Mouse (Mus musculus) large intestine, adult 2 months (tissue): ENCODE results near the gene St8sia2. TPM values are rescaled to one million over a fixed set of nuclear protein-coding genes. Genes with fewer than 3 reads are reported as not detected.

ENCODE experiments used
- DNase-seq: peaks from one replicate; pipeline ENCODE4 v3.0.0-alpha.2; 2012; ENCODE audit warnings: low read depth, low spot score
- WGBS: fragments of 180-500 bp; shearing (Covaris S2); methylation state at CpG from one replicate; pipeline ENCODE4 v1.1.7; 2018; 5-methylcytosine and 5-hydroxymethylcytosine counted together
- polyA plus RNA-seq: library from polyadenylated mRNA; depleted of rRNA; stranded (reverse); fragments of >200 nt; gene quantifications from 2 replicates; pipeline ENCODE4 v1.2.3, GENCODE M21; 2012; rRNA removed

The St8sia2 gene
- polyA plus RNA-seq: 0.07 and 0.22 TPM in 2 replicates

GRCm38 (mm10) chr7:74013601-74014175 lies at the start of gene St8sia2:
TSS of gene St8sia2 (minus strand) at chr7:74013690.
- no peak for DNase-seq
- 1% methylated on average over 41 of the region's 42 CpGs for WGBS

DNA sequence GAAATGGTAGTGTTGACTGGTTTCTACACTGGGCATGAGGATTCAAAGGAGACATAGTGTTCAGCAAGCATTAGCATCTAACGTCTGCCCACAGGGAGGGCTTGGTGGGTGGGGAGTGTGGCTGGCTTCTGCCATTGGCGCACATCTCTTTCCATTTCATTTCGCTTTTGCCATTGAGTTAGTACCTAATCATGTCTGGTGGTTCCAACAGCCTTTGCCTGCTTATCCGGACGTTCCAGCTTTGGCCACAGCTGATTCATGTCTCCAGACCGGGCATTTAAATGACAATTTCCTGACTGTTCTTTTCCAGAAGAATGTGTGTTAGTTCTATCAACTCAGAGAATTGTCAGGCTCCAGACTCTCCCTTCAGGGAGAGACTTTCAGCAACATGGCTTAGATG lies 47.6 kb upstream of the St8sia2 start:
- WGBS: 88% methylated on average over 6 of the region's 6 CpGs
- no peak for DNase-seq

DNA sequence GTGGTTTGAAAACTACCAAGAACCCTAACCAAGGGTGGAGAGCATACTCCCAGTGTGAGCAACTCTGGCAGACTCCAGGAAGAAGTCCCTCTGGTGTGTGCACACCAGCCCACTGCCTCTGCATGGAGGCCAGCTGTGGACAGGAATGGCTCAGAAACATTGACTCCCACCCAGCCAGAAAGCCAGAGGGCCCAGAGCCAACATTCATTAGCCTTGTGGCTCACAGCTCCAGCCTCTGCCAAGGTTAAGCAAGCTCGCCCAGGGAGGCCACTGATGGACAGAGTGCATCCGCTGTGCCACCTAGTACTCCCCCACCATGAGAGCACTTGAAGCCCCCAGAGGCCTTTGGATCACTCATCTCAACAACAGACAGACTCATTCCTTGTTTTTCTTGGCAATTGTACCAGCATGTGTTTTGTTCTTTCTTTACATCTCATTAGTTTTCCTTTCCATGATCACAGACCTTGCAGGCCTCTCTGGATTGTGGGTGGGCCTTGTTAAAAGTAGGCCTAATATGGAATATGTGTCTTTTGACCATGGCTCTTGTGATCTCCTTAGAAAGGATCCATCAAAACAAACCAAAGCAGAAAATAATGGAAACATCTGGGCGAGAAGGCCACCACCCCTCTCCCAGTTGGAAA lies 46.9 kb upstream of the St8sia2 start:
- DNase-seq: no peak
- WGBS: 84% methylated on average over 3 of the region's 3 CpGs

DNA sequence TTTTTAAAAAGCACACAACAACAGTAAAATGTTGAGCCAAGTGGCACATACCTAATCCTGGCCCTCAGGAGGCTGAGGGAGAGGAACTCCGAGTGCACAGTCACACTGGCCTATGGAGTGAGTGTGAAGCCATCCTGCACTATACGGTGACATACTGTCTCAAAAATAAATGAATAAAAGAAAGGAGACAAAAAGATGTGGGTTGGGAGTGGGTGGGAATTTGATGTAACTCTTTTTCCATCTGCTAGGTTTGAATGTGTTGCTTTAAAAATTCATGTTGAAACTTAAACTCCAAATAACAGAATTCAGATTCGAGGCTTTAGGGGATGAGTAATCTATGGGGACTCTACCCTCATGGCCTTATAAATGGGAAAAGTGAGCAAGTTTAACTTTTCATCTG lies 46.2 kb upstream of the St8sia2 start:
- 84% methylated on average over 3 of the region's 3 CpGs for WGBS
- DNase-seq: no peak

DNA sequence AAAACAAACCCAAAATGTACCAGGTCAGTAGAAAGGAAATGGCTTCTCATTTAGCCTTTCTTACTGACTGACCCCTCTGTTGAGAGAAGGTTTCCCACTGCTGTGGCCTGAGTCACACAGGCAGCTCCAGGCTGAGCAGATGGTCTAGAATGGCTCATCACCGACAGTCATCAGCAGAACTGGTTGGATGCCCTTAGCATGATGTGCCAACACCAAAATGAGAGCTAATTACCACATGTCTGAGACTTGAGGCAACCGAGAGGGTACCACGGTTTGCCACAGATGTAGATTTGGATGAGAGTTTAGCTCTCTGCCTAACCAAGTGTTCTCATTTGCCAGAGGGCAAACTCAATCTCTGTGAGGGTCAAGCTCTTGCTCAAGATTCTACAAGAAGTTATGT lies 42.3 kb upstream of the St8sia2 start:
- 86% methylated on average over 3 of the region's 3 CpGs for WGBS
- no peak for DNase-seq

GRCm38 (mm10) chr7:74047591-74047990 lies 34.1 kb upstream of the St8sia2 start:
- DNase-seq: no peak
- 79% methylated on average over 2 of the region's 2 CpGs for WGBS

DNA sequence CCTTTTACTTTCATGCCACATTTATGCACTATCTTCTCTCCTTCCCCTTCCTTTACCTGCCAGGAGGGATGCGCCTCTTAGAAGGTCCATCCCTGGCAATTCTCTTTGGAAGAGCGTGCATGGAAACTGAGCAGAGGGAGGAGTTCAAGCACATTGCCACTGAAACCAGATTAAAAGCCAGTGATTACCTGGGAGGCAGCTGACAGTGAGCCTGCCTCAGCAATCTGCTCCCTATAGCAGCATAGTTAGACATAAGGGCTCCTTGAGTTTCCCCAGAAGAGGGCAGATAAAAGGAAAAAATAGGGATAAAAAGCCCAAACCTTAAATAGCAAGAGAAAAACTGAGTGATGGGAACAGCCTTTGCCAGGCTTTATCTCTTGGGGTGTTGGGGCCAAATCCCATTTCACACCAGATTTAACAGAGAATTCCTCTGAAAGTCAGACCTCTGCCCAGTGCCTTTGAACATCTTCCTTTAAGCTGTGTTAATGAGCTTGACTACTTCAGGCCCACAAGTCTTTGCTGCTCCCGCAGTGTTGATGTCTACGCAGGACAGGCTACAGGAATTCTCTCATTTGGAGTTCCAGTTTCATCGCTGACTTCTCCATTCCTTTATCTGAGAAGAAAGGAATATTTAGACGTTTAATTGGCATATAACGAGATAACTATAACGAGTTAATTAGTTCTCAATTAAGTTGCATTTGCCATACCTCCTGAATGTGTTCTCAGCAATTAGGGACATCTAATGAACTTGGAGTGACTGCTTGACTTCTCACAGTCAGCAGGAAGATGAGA lies 31.9 kb upstream of the St8sia2 start:
- no peak for DNase-seq
- 90% methylated on average over 8 of the region's 8 CpGs for WGBS

DNA sequence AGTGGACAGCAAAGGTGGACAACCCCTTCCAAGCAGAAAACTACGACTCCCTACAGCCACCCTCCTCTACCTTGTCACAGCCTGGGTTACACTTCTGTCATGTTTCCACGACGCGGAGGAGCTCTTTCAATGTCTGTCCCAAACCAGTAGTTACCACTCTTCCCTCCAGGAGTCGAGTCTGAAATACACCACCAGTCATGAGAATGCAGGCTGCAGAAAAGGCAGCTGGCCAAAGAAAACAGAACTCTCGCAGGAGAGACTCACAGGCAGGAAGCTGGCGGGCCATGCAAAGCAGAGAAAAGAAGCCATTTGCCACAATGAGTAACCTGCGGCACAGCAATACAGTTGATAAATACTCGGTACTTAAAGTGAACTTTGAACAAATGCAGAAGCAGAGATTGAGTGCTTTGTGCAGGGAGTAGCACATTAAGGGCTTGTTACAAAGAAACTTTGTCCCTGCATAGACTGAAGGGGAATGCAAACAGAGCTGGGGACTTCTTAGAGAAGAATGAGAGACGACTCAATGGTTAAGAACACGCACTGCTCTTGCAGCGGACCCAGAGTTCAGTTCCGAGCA lies 30.2 kb upstream of the St8sia2 start:
- WGBS: 36% methylated on average over 13 of the region's 13 CpGs
- no peak for DNase-seq

- WGBS: 22% methylated on average over 5 of the region's 5 CpGs
- no peak for DNase-seq
Measured at GRCm38 (mm10) chr7:74025007-74025406, 11.5 kb upstream of the St8sia2 start.

- DNase-seq: no peak
- whole genome bisulfite sequencing: 41% methylated on average over 3 of the region's 3 CpGs
Measured at GRCm38 (mm10) chr7:74024171-74024570, 10.7 kb upstream of the St8sia2 start.

DNA sequence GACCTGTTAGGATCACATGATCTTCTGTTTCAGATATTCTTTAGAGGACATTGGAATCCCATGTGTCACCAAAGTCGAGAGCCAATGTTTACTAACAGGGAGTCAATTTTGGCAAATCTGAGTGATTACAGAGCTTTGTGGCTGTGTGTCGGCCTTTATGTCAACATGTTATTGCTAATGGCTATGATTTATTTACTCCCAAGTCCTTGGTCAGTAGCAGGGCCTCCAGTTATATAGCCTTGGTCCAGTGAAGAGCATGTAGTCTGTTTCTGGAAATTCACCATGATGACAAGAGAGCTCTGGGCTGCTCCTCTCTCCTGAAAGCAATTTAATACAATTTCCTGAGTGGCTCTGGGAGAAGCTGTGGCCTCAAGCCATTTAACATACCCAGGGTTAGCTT lies 9.1 kb upstream of the St8sia2 start:
- 19% methylated on average over 2 of the region's 2 CpGs for whole genome bisulfite sequencing
- no peak for DNase-seq

GRCm38 (mm10) chr7:74021771-74022170 lies 8.3 kb upstream of the St8sia2 start:
- WGBS: 78% methylated on average over 6 of the region's 6 CpGs
- DNase-seq: no peak

GRCm38 (mm10) chr7:74016613-74017012 lies 3.1 kb upstream of the St8sia2 start:
- DNase-seq: no peak
- 63% methylated on average over 2 of the region's 2 CpGs for WGBS

- WGBS: 1% methylated on average over 70 of the region's 70 CpGs
- no peak for DNase-seq
Measured at GRCm38 (mm10) chr7:74012858-74013600, 461 bp downstream of the St8sia2 start.

DNA sequence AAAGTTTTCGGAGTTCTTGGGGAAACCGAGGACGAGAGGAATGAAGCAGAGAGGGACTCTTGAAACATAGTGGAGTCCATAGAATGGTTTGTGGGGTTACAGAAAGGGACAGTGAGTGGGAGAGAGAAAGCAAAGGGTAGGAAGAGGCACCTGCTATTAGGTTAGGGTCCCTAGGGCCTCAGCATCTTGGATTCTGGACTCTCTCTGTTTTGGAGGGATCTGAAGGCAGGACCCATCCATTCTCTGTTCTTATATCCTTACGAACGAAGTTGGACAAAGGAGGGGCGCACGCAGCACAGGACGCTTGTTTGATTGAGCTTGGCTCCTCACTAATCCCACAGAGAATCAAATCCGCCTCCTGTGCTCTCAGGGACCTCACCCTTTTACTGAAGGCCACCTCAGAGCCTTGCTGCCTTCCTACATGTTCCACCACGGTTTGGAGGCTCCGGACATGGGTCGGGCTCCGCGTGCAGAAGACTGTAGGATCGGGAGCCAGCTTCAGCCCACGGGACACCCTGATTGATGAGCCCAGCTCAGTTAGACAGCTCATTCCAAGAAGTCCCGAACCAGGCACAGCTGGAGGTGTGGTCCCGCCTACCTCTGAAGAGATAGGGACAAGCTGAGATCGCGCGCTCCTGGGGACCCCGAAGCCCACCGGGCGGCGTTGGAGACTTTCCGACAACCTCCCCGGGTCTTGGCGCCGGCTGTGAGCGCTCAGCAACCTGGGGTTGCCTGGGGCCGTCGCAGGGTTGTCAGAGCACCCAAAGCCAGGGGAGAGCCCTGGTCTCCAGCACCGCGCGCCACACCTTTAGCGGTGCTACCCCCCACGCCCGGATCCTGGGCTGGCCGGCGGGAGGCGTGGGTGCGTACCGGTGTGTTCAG lies 1.3 kb downstream of the St8sia2 start:
- 8% methylated on average over 43 of the region's 43 CpGs for WGBS
- no peak for DNase-seq

DNA sequence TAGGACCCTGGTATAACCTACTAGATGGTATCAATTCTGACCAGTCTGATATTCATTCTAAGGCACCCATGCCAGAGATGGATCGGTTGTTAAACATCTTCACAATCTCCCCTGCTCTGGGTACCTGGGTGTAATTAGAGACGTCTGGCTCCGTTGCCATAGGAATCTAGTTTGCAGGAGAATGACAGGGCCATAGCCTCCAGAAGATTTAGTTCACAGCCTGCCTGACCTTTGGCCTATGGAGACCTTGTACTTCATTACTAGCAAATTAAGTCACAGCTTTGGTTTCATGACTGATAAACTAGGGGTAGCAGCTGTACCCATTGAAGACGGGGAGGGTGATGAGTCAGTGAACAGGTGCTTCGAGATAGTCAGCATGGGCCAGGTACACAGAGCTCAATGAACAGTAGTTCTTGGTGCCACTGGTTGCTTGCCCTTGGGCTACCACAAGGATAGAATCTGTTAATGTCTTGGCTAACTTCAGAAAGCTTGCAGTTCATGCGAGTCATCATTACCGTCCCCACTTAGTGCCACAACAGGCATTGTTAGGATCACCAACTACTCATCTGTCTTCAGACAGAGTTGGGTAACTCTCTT lies 4.4 kb downstream of the St8sia2 start:
- WGBS: 61% methylated on average over 7 of the region's 7 CpGs
- DNase-seq: no peak

GRCm38 (mm10) chr7:74006775-74007371 lies 6.6 kb downstream of the St8sia2 start:
- 37% methylated on average over 9 of the region's 9 CpGs for WGBS
- DNase-seq: no peak

DNA sequence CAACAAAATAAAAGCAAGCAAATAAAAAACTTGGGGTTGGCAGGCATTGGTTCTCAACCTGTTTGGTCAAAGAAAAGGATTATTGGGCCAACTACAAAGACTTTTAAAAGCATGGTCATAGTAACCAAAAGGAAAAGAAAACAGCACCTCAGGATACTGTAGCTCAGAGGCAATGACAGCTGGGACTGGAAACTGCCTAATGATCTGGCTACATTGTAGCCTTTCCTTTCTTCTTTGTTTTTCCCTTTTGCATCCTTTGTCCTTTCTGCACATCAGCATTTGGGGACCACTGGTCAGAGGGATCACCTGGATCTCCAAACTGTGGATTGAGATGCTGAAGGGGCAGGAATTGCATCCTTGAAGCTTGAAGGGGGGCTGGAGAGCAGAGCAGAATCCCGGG lies 7.1 kb downstream of the St8sia2 start:
- DNase-seq: no peak
- 10% methylated on average over 1 of the region's 1 CpGs for WGBS
